25 mouse cellular contexts compared by ENCODE assay signal in genomic region chr15:78807141-78807540, GRCm38 (mm10). TPM values are rescaled to one million over a fixed set of nuclear protein-coding genes. Genes with fewer than 3 reads are reported as not detected.
A peak's percentile ranks its signal among the peaks of the same experiment; 100 is the strongest.
DNase-seq lines count a peak whose midpoint lies in the region; ATAC-seq and TF ChIP-seq lines count a peak whose summit lies in the region.
"Had no signal": no experiment of that assay in that cellular context is flagged by ENCODE, and none has a peak within 500 bp of the region (broad histone marks: within the 10 kb centered on the region; RNA-seq: fewer than 3 reads in every experiment).

No protein-coding gene starts in this region.

- H3K9me3 ChIP-seq in midbrain, embryonic 13.5 days: no peaks in the 10 kb centered on the region
- H3K9me3 ChIP-seq: hindbrain, embryonic 15.5 days; limb, embryonic 13.5 days; liver, embryonic 15.5 days; megakaryocyte, embryonic 14.5 days; neural tube, embryonic 12.5 days had no signal

- H3K79me2 ChIP-seq in myocyte (ENCODE audit: control insufficient read depth, insufficient read depth): no peaks in the 10 kb centered on the region

- TF ChIP-seq POLR2A in kidney, adult 2 months (IDR thresholded peaks at IDR 0.05; ENCODE audit: low read depth, low read length): no peak
- TF ChIP-seq POLR2A in myocyte (IDR thresholded peaks at IDR 0.05; ENCODE audit: insufficient read length, low read depth): no peak

- ATAC-seq in midbrain, embryonic 13.5 days: no peak
- ATAC-seq: forebrain, embryonic 14.5 days had no signal

- H3K27ac ChIP-seq in kidney, adult 2 months (ENCODE audit: insufficient read depth, low read depth, low read length): no peak overlapping the region
- no peak overlapping the region for H3K27ac ChIP-seq in midbrain, embryonic 13.5 days
- H3K27ac ChIP-seq: hindbrain, embryonic 15.5 days; limb, embryonic 13.5 days; liver, embryonic 15.5 days; neural tube, embryonic 12.5 days had no signal

- peaks cover 31% of the 10 kb centered on the region for H3K4me1 ChIP-seq in kidney, adult 2 months (ENCODE audit: control insufficient read depth, insufficient read depth, low read length)
- H3K4me1 ChIP-seq in midbrain, embryonic 13.5 days (replicated peaks): peaks cover 23% of the 10 kb centered on the region

- no peak overlapping the region for H3K9ac ChIP-seq in midbrain, embryonic 13.5 days (replicated peaks)
- H3K9ac ChIP-seq: hindbrain, embryonic 15.5 days; limb, embryonic 13.5 days; liver, embryonic 15.5 days; neural tube, embryonic 12.5 days had no signal

- 48% methylated on average over 3 of the region's 3 CpGs for WGBS in kidney, adult 2 months
- WGBS in midbrain, embryonic 13.5 days: 82% methylated on average over 3 of the region's 3 CpGs

- H3K27me3 ChIP-seq in kidney, adult 2 months (replicated peaks; ENCODE audit: control insufficient read depth, insufficient read depth, low read length): no peaks in the 10 kb centered on the region
- H3K27me3 ChIP-seq in myocyte (ENCODE audit: control insufficient read depth, insufficient read depth, insufficient read length): peaks cover 16% of the 10 kb centered on the region
- peaks cover 52% of the 10 kb centered on the region for H3K27me3 ChIP-seq in midbrain, embryonic 13.5 days

- H3K4me2 ChIP-seq in myocyte (ENCODE audit: low read depth): peak overlapping the region; percentile 3
- H3K4me2 ChIP-seq in midbrain, embryonic 13.5 days (replicated peaks): no peak overlapping the region
- H3K4me2 ChIP-seq: heart, embryonic 11.5 days; hindbrain, embryonic 15.5 days; limb, embryonic 13.5 days; liver, embryonic 15.5 days; neural tube, embryonic 12.5 days had no signal

- H3K36me3 ChIP-seq in kidney, adult 2 months (ENCODE audit: control insufficient read depth, insufficient read depth, low read length): no peaks in the 10 kb centered on the region
- H3K36me3 ChIP-seq in myocyte (ENCODE audit: control insufficient read depth, insufficient read depth): no peaks in the 10 kb centered on the region
- H3K36me3 ChIP-seq in midbrain, embryonic 13.5 days: no peaks in the 10 kb centered on the region
- H3K36me3 ChIP-seq: hindbrain, embryonic 15.5 days; limb, embryonic 13.5 days; liver, embryonic 15.5 days; neural tube, embryonic 12.5 days had no signal

- no peak overlapping the region for H3ac ChIP-seq in myocyte (ENCODE audit: control insufficient read depth, insufficient read length)

- DNase-seq in adrenal gland, postnatal 10 days: peak; percentile 42
- no peak for DNase-seq in adrenal gland, adult 8-10 months
- peak; percentile 61 for DNase-seq in kidney, postnatal 10 days
- DNase-seq in kidney, adult 2 months: no peak
- DNase-seq in Muller cell, postnatal 12 days (ENCODE audit: inconsistent ontology term): peak; percentile 67
- DNase-seq in spleen, postnatal 10 days (ENCODE audit: low spot score in 2 of 2): no peak
- DNase-seq: B cell, adult 2 months; cerebellum, adult 11 months; cerebellum, postnatal 14 days; embryo, embryonic 11 days; lung, postnatal 10 days; spleen, adult 18-20 months had no signal

- no peak for TF ChIP-seq CTCF in kidney, adult 2 months (conservative IDR thresholded peaks at IDR 0.05; ENCODE audit: insufficient read depth, insufficient read length, low read depth, low read length)

- no peak overlapping the region for H3K4me3 ChIP-seq in kidney, adult 2 months (ENCODE audit: insufficient read depth, low read depth, low read length)
- no peak overlapping the region for H3K4me3 ChIP-seq in myocyte
- no peak overlapping the region for H3K4me3 ChIP-seq in midbrain, embryonic 13.5 days (replicated peaks)
- H3K4me3 ChIP-seq: hindbrain, embryonic 15.5 days; limb, embryonic 13.5 days; liver, embryonic 15.5 days; megakaryocyte, embryonic 14.5 days; neural tube, embryonic 12.5 days had no signal

TF ChIP-seq in myocyte, 11 proteins besides CTCF, POLR2A, EP300 and RAD21:
- TF ChIP-seq POLR2AphosphoS2 (IDR thresholded peaks at IDR 0.05; ENCODE audit: insufficient read length, low read depth) (no peak), MYOD1 (IDR thresholded peaks at IDR 0.05; ENCODE audit: control insufficient read depth in 1 of 3, insufficient read length in 2 of 3, low read depth in 2 of 3) (no peak), TCF3 (IDR thresholded peaks at IDR 0.05; ENCODE audit: insufficient read length, low read depth) (no peak), MAX (IDR thresholded peaks at IDR 0.05; ENCODE audit: low read depth) (no peak), USF1 (IDR thresholded peaks at IDR 0.05; ENCODE audit: low read depth) (no peak), TCF12 (IDR thresholded peaks at IDR 0.05; ENCODE audit: insufficient read depth, poor library complexity, severe bottlenecking) (no peak), CEBPB (IDR thresholded peaks at IDR 0.05; ENCODE audit: insufficient read depth, poor library complexity, severe bottlenecking) (no peak), REST (IDR thresholded peaks at IDR 0.05; ENCODE audit: insufficient read depth, insufficient read length) (no peak), E2F4 (IDR thresholded peaks at IDR 0.05; ENCODE audit: insufficient read depth) (no peak), MYOG (IDR thresholded peaks at IDR 0.05; ENCODE audit: control insufficient read depth in 1 of 3, insufficient read depth in 1 of 3, insufficient read length in 2 of 3, low read depth in 2 of 3) (no peak), SRF (IDR thresholded peaks at IDR 0.05; ENCODE audit: control insufficient read depth, insufficient read length, low read depth) (no peak)

RNA-seq across cellular contexts. Expression of gene Card10, which starts 4.3 kb away (rescaled TPM):
- 10 to 100 TPM; 12.0 to 12.4 TPM for total RNA-seq in adrenal gland, postnatal 10 days (2021)
- 10 to 100 TPM in 1 of 4 experiments, 1 to 10 TPM in 3; 6.6 to 10.0 (median 8.1) TPM for total RNA-seq in adrenal gland, adult 8-10 months (2022)
- 80.4 and 93.7 TPM in 2 replicates for polyA plus RNA-seq in kidney, adult 2 months (2012; rRNA removed)
- polyA plus RNA-seq in myocyte (2012; fragmentation: generic; extraction: Trizol): 1.4 TPM
- polyA plus RNA-seq in midbrain, embryonic 13.5 days (2015; fragmentation: Nextera tagmentation; extraction: Ambion mirVana): 1.0 and 1.2 TPM in 2 replicates

RNA-seq across cellular contexts. Expression of gene Mfng, which starts 33.9 kb away (rescaled TPM):
- 10 to 100 TPM; 15.5 to 17.7 TPM for total RNA-seq in adrenal gland, postnatal 10 days (2021)
- 10 to 100 TPM; 12.3 to 25.8 (median 20.7) TPM for total RNA-seq in adrenal gland, adult 8-10 months (2022)
- polyA plus RNA-seq in kidney, adult 2 months (2012; rRNA removed): 15.7 and 16.6 TPM in 2 replicates
- 0.06 TPM for polyA plus RNA-seq in myocyte (2012; fragmentation: generic; extraction: Trizol)
- polyA plus RNA-seq in midbrain, embryonic 13.5 days (2015; fragmentation: Nextera tagmentation; extraction: Ambion mirVana): 83.0 and 93.7 TPM in 2 replicates

RNA-seq across cellular contexts. Expression of gene Cdc42ep1, which starts 35.3 kb away (rescaled TPM):
- total RNA-seq in adrenal gland, postnatal 10 days (2021): 10 to 100 TPM; 40.9 to 48.6 TPM
- total RNA-seq in adrenal gland, adult 8-10 months (2022): 10 to 100 TPM; 41.2 to 85.0 (median 65.8) TPM
- 59.2 and 66.7 TPM in 2 replicates for polyA plus RNA-seq in kidney, adult 2 months (2012; rRNA removed)
- 76.0 TPM for polyA plus RNA-seq in myocyte (2012; fragmentation: generic; extraction: Trizol)
- polyA plus RNA-seq in midbrain, embryonic 13.5 days (2015; fragmentation: Nextera tagmentation; extraction: Ambion mirVana): 7.0 and 8.5 TPM in 2 replicates

RNA-seq across cellular contexts. Expression of gene Lgals2, which starts 48.2 kb away (rescaled TPM):
- 1 to 10 TPM; 1.8 to 5.1 TPM for total RNA-seq in adrenal gland, postnatal 10 days (2021)
- total RNA-seq in adrenal gland, adult 8-10 months (2022): not detected
- polyA plus RNA-seq in kidney, adult 2 months (2012; rRNA removed): 0.24 and 0.25 TPM in 2 replicates
- polyA plus RNA-seq in myocyte (2012; fragmentation: generic; extraction: Trizol): 2.2 TPM
- 1.1 TPM in 1 of 2 replicates, not detected in the other for polyA plus RNA-seq in midbrain, embryonic 13.5 days (2015; fragmentation: Nextera tagmentation; extraction: Ambion mirVana)
- total RNA-seq: gastrocnemius, postnatal 4 days; layer of hippocampus, postnatal 10 days; left cerebral cortex, postnatal 10 days; midbrain, postnatal 0 days had no signal
- polyA plus RNA-seq: forebrain, embryonic 14.5 days; hindbrain, embryonic 15.5 days; midbrain, postnatal 0 days; neural tube, embryonic 12.5 days had no signal

Comparison
In these comparisons a context has a peak if more than half of its experiments do, and no peak if none do; other contexts are left out.
1. DNase-seq: peak in adrenal gland, postnatal 10 days (single experiment), kidney, postnatal 10 days (single experiment) and Muller cell, postnatal 12 days (single experiment); none in adrenal gland, adult 8-10 months (single experiment), kidney, adult 2 months (single experiment) and spleen, postnatal 10 days (0 of 2).
2. RNA of gene Card10, which starts 4.3 kb away (polyA plus RNA-seq): 80.4 to 93.7 TPM in kidney, adult 2 months; 1.4 TPM in myocyte (single experiment) and 1.0 to 1.2 TPM in midbrain, embryonic 13.5 days; every median in the first group is over 10 times any median in the second.
3. RNA of gene Mfng, which starts 33.9 kb away (polyA plus RNA-seq): 83.0 to 93.7 TPM in midbrain, embryonic 13.5 days and 15.7 to 16.6 TPM in kidney, adult 2 months; 0.06 TPM in myocyte (single experiment); every median in the first group is over 10 times any median in the second.